Mouse (Mus musculus): ENCODE results near the gene Vat1l.

Gene Vat1l

DNA sequence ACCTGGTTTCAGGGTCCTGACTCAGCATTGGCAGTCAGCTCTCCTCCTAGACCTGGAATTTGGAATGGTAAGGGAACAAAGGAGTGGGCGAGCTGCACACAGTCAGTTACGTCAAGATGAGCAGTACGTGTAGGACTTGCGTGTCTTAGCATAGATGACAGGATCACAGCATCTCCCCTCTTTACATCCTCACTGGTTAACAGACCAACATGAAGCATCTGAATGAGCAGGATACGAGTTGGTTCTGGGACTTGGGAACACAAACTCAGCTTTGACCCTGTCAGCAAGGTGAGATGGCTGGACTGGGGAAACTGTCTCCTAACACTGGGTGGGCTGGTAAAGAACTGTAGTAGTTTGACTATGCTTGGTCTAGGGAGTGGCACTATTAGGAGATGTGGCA, 193.9 kb downstream of the Vat1l start:
- peak; percentile 73 for DNase-seq

DNA sequence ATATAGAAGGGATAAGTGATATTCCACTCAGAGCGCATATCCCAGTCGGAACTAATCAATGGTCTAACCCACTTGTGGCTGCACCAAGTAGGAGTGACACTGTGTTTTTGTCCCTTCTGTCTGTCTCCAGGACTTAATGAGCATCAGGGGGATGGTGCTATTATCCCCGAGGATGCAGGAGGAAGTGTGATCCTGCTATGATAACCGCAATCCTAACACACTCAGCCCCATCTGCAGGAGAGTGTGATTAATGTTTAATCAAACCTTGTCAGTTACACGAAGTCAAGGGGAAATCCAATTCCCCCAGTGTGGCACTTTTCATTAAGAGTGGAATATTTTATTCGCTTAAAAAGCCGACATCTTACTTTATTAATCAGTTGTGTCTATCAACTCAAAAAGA, 196.3 kb downstream of the Vat1l start:
- no peak for DNase-seq

DNA sequence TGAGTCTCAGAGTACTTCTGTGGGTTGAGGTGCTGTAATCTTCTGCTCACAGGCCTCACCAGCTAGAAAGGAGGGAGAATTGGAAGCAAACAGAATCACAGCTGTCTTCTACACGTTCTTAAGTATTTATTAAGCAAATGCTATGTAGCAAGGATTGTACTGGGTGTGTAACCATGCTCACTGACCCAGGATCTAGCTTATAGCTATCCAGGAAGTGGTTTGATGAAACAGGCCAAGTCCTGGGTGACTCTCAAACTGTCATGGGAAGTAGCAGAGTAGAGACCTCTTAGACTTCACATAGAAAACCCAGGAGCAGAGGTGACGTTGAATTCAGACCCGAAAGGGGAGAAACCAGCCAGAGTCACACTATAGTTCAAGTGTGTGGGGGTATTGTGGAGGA, 206.0 kb downstream of the Vat1l start:
- DNase-seq, result peak; percentile 36

DNA sequence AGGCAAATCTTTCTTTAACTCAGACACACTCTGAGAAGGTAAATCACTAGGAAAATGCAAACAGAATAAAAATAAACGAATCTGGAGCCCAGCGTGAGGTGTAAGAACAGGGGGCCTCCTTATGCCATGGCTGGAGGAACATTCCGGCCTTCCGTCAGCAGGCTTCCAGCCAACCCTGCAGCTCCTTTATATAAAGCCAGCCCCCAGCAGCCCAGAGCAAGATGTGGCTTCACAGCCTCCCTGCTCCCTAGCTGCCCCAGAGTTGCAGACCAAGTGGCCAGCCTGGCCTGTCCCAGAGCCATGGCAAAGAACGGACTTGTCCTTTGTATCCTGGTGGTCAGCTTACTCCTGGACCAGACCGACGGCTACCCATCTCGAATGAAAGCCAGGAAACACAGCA, 212.4 kb downstream of the Vat1l start, which contains the start of gene Clec3a:
Gene Clec3a (plus strand): TSS at position 301 of the 400 bp plus-strand sequence.
- DNase-seq, result no peak

DNA sequence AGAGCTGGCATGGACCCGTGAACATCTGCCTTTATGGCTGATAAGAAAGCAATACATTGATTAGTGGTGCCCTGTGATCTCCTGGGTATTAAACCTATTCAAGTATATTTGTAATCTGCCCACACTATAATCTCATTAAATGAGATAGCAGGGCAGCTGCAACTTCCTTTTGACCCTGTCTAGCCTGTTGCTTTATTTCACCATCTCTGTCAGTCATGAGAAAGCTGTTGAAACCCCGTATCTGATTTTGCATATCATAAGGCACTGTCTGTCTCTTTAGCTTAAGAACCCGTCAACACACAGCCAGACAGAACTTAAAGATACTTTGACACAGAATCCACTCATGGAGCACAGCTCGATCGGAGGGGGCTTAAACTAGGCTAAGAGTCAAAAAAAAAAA, 213.1 kb downstream of the Vat1l start:
- peak; percentile 25 for DNase-seq

DNA sequence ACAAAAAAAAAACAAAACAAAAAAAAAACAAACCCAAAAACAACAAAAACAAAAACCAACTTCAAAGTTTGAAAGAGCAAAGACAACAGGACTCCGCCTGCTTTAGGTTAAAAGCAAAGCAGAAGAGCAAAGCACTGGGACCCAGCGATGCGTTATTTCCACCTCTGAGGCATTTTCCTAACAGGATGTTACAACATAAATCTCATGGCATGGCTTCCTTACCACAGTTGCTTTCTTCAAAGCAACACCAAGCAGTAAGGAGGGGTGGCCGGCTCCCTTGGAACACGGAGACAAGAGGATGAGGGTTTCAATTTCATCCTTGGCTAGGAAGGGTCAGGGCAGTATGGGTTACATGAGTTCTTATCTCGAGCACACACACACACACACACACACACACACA, 213.5 kb downstream of the Vat1l start:
- peak; percentile 2 for DNase-seq

DNA sequence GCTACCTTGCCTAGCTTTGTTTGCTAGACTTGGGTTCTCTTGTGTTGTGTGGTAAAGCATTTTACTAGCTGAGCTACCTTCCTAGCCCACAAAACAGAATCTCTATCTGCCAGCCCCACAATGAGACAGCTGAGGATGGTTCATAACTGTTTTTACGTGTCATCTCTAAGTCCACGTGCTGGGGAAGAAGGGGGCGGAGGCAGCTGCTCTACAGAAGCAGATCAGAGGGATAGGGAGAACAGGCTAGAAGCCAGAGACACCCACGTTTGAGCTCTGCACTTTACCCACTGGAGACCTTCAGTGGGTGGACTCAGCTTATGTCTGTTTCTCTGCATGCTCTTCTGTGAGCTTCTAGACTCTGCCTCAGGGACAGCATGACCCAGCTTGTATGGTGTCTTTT, 216.1 kb downstream of the Vat1l start:
- peak; percentile 33 for DNase-seq

All from heart, adult 11 months (tissue).